Mouse (Mus musculus) olfactory bulb, adult 2 months (tissue): ENCODE results near the gene Swap70. TPM values are rescaled to one million over a fixed set of nuclear protein-coding genes. Genes with fewer than 3 reads are reported as not detected.

Source experiments
- H3K27ac ChIP-seq: fragments of 200-500 bp; 2 replicates; pipeline ENCODE4 v1.5.1; 2012; ENCODE audit warnings: low read depth, low read length; ENCODE audit not compliant: insufficient read depth
- H3K4me1 ChIP-seq: fragments of 200-500 bp; 2 replicates; pipeline ENCODE4 v1.6.1; 2012; ENCODE audit warnings: low read length; ENCODE audit not compliant: control insufficient read depth, insufficient read depth
- H3K4me3 ChIP-seq: fragments of 200-500 bp; 2 replicates; pipeline ENCODE4 v1.5.1; 2012; ENCODE audit warnings: mild to moderate bottlenecking, low read depth, low read length, moderate library complexity; ENCODE audit not compliant: insufficient read depth
- CTCF ChIP-seq: fragments of 200-500 bp; IDR thresholded peaks from 2 replicates; pipeline ENCODE4 v1.5.1; 2012; ENCODE audit warnings: low read depth, mild to moderate bottlenecking, low read length, moderate library complexity; ENCODE audit not compliant: insufficient read depth
- POLR2A ChIP-seq: fragments of 200-500 bp; IDR thresholded peaks from 2 replicates; pipeline ENCODE4 v1.6.1; 2012; ENCODE audit warnings: mild to moderate bottlenecking, low read depth, low read length, moderate library complexity; ENCODE audit not compliant: insufficient read depth
- WGBS: fragments of 180-500 bp; shearing (Covaris S2); methylation state at CpG from one replicate; pipeline ENCODE4 v1.1.7; 2018; 5-methylcytosine and 5-hydroxymethylcytosine counted together
- polyA plus RNA-seq: library from polyadenylated mRNA; stranded (reverse); fragments of >200 nt; gene quantifications from 2 replicates; pipeline ENCODE4 v1.2.4, GENCODE M21; 2012; ENCODE audit warnings: low replicate concordance; ENCODE audit not compliant: missing spikeins, insufficient read depth, insufficient read length

Swap70 gene
- polyA plus RNA-seq, 1 experiment, result not detected

GRCm38 (mm10) chr7:110204208-110204607 is 17.3 kb upstream of the Swap70 start:
- Histone ChIP-seq H3K4me3 (no peak overlapping the region), H3K27ac (no peak overlapping the region), H3K4me1 (no peaks in the 10 kb centered on the region)
- TF ChIP-seq POLR2A (no peak), CTCF (no peak)
- 95% methylated on average over 4 of the region's 4 CpGs for WGBS

- WGBS, result 91% methylated on average over 6 of the region's 6 CpGs
- Histone ChIP-seq H3K4me1 (no peaks in the 10 kb centered on the region), H3K27ac (no peak overlapping the region), H3K4me3 (no peak overlapping the region)
- no peak for TF ChIP-seq CTCF
- TF ChIP-seq POLR2A, result no peak
These were observed 13.2 kb upstream of the Swap70 start for GRCm38 (mm10) chr7:110208341-110208740.

GRCm38 (mm10) chr7:110209422-110209821 is 12.1 kb upstream of the Swap70 start:
- H3K27ac ChIP-seq, result no peak overlapping the region
- WGBS, result 93% methylated on average over 6 of the region's 6 CpGs
- TF ChIP-seq CTCF (no peak), POLR2A (no peak)
- H3K4me1 ChIP-seq, result no peaks in the 10 kb centered on the region
- H3K4me3 ChIP-seq, result no peak overlapping the region

GRCm38 (mm10) chr7:110211025-110211424 is 10.5 kb upstream of the Swap70 start:
- no peaks in the 10 kb centered on the region for H3K4me1 ChIP-seq
- 92% methylated on average over 3 of the region's 3 CpGs for WGBS
- TF ChIP-seq POLR2A, result no peak
- TF ChIP-seq CTCF, result no peak
- no peak overlapping the region for H3K4me3 ChIP-seq
- no peak overlapping the region for H3K27ac ChIP-seq

GRCm38 (mm10) chr7:110214882-110215281 is 6.6 kb upstream of the Swap70 start:
- H3K4me3 ChIP-seq, result no peak overlapping the region
- no peaks in the 10 kb centered on the region for H3K4me1 ChIP-seq
- no peak overlapping the region for H3K27ac ChIP-seq
- TF ChIP-seq POLR2A (no peak), CTCF (no peak)
- WGBS, result 35% methylated on average over 3 of the region's 3 CpGs

- H3K27ac ChIP-seq, result no peak overlapping the region
- peak overlapping the region; percentile 70 for H3K4me3 ChIP-seq
- peaks cover 4% of the 10 kb centered on the region; the same call in 1 of the 2 replicates for H3K4me1 ChIP-seq
- WGBS, result 33% methylated on average over 8 of the region's 8 CpGs
- no peak for TF ChIP-seq CTCF
- TF ChIP-seq POLR2A, result no peak
These were observed 393 bp upstream of the Swap70 start for GRCm38 (mm10) chr7:110221051-110221585.

- no peak for TF ChIP-seq POLR2A
- TF ChIP-seq CTCF, result no peak
- peaks cover 4% of the 10 kb centered on the region; the same call in 1 of the 2 replicates for H3K4me1 ChIP-seq
- H3K4me3 ChIP-seq, result peak overlapping the region; percentile 10; the same call in 1 of the 2 replicates
- WGBS, result 22% methylated on average over 12 of the region's 12 CpGs
- H3K27ac ChIP-seq, result no peak overlapping the region
These were observed 1.2 kb downstream of the Swap70 start for GRCm38 (mm10) chr7:110222583-110223182.

GRCm38 (mm10) chr7:110223727-110224510 is 2.4 kb downstream of the Swap70 start:
- peaks cover 4% of the 10 kb centered on the region; the same call in 1 of the 2 replicates for H3K4me1 ChIP-seq
- 86% methylated on average over 2 of the region's 2 CpGs for WGBS
- TF ChIP-seq POLR2A, result no peak
- no peak for TF ChIP-seq CTCF
- no peak overlapping the region for H3K27ac ChIP-seq
- no peak overlapping the region for H3K4me3 ChIP-seq

GRCm38 (mm10) chr7:110226484-110226883 is 5.0 kb downstream of the Swap70 start:
- H3K4me1 ChIP-seq, result peaks cover under 1% of the 10 kb centered on the region; the same call in 1 of the 2 replicates
- no peak overlapping the region for H3K4me3 ChIP-seq
- no peak overlapping the region for H3K27ac ChIP-seq
- 96% methylated on average over 5 of the region's 5 CpGs for WGBS
- TF ChIP-seq POLR2A, result no peak
- TF ChIP-seq CTCF, result no peak
